Mouse (Mus musculus) forebrain, embryonic 11.5 days (tissue): ENCODE results near the gene Cxcl17. TPM values are rescaled to one million over a fixed set of nuclear protein-coding genes. Genes with fewer than 3 reads are reported as not detected.

Experiments used
- ATAC-seq: fragments of 200-750 bp; cut with Nextera tagmentation; replicated peaks from 2 replicates; pipeline ENCODE4 v1.8.0; 2017; ENCODE audit warnings: moderate TSS enrichment; ENCODE audit not compliant: low FRiP score
- DNase-seq: peaks from one replicate; pipeline ENCODE4 v3.0.0-alpha.2; 2017; ENCODE audit warnings: low spot score
- H3K27ac ChIP-seq: fragments of 300-500 bp; sonication (generic); 2 replicates; pipeline ENCODE4 v1.5.1; 2014; ENCODE audit warnings: low read depth, low read length
- H3K27me3 ChIP-seq: fragments of 300-500 bp; sonication (generic); 2 replicates; pipeline ENCODE4 v1.6.1; 2014; ENCODE audit warnings: mild to moderate bottlenecking, low read length, mixed read lengths; ENCODE audit not compliant: control insufficient read depth, insufficient read depth
- H3K36me3 ChIP-seq: fragments of 300-500 bp; sonication (generic); 2 replicates; pipeline ENCODE4 v1.6.1; 2014; ENCODE audit warnings: mild to moderate bottlenecking, low read length, moderate library complexity, mixed read lengths; ENCODE audit not compliant: control insufficient read depth, insufficient read depth
- H3K4me1 ChIP-seq: fragments of 300-500 bp; sonication (generic); replicated peaks from 2 replicates; pipeline ENCODE4 v1.6.1; 2014; ENCODE audit warnings: low read length, mixed read lengths; ENCODE audit not compliant: control insufficient read depth, insufficient read depth
- H3K4me2 ChIP-seq: fragments of 300-500 bp; sonication (generic); 2 replicates; pipeline ENCODE4 v1.6.1; 2014; ENCODE audit warnings: low read depth, mild to moderate bottlenecking, low read length, moderate library complexity, mixed read lengths; ENCODE audit not compliant: severe bottlenecking
- H3K4me3 ChIP-seq: fragments of 300-500 bp; sonication (generic); 2 replicates; pipeline ENCODE4 v1.5.1; 2014; ENCODE audit warnings: low read depth, low read length
- H3K9ac ChIP-seq: fragments of 300-500 bp; sonication (generic); 2 replicates; pipeline ENCODE4 v1.6.1; 2014; ENCODE audit warnings: low read length
- H3K9me3 ChIP-seq: fragments of 300-500 bp; sonication (generic); 2 replicates; pipeline ENCODE4 v1.6.1; 2016; ENCODE audit warnings: low read length, mixed read lengths; ENCODE audit not compliant: control insufficient read depth
- WGBS: fragments of 180-500 bp; shearing (Covaris S2); extraction: QIAGEN DNeasy Blood & Tissue Kit; methylation state at CpG from one replicate; pipeline ENCODE4 v1.1.7; 2014; 5-methylcytosine and 5-hydroxymethylcytosine counted together
- polyA plus RNA-seq: library from polyadenylated mRNA; unstranded; fragments of >200 nt; fragmentation: Nextera tagmentation; extraction: Ambion mirVana; gene quantifications from 2 replicates; pipeline ENCODE4 v1.2.1, GENCODE M21; 2014

Cxcl17 gene
- polyA plus RNA-seq, 1 experiment from 2014 or later: 0.69 TPM

DNA sequence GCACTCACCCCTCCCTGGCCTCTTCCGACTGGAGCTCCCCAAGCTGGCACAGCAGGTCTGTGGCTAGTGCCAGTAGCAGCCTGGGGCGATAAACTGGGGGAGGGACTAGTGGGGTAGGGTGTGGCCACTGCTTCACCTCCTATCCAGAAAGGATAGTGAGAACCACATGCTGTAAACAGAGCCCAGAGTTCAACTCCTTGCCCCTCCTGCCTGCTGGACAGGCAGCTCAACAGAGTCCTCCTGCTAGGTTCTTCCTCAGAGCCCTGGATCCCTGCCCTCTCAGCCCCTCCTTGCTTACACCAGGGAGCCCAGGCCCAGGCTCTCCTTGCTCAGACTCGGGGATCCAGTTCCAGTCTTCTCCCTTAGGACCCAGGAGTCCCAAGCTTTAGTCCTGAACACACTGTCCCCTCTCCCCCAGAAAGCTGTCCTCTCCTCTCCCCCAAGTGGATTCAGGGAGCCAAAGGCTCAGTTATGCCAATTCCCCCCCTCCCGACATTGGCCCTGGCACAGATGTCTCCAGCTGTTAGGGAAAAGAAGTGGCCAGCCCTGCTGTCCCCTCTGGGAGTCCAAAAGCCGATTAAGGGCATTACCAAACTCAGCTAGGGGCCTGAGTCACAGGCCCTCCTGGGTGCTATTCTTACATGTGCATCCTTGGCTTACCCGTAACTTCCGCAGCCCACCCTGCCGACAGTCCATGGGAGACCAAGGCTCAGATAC is 22.5 kb downstream of the Cxcl17 start:
- H3K4me2 ChIP-seq: no peak overlapping the region
- peaks cover 2% of the 10 kb centered on the region; the same call in 1 of the 2 replicates for H3K4me1 ChIP-seq
- H3K4me3 ChIP-seq: no peak overlapping the region
- WGBS: 41% methylated on average over 8 of the region's 8 CpGs
- H3K27me3 ChIP-seq: no peaks in the 10 kb centered on the region; the same call in 1 of the 2 replicates
- no peak for ATAC-seq
- H3K27ac ChIP-seq: no peak overlapping the region
- H3K9me3 ChIP-seq: no peaks in the 10 kb centered on the region
- no peak overlapping the region for H3K9ac ChIP-seq
- H3K36me3 ChIP-seq: no peaks in the 10 kb centered on the region; the same call in 1 of the 2 replicates
- DNase-seq: no peak

DNA sequence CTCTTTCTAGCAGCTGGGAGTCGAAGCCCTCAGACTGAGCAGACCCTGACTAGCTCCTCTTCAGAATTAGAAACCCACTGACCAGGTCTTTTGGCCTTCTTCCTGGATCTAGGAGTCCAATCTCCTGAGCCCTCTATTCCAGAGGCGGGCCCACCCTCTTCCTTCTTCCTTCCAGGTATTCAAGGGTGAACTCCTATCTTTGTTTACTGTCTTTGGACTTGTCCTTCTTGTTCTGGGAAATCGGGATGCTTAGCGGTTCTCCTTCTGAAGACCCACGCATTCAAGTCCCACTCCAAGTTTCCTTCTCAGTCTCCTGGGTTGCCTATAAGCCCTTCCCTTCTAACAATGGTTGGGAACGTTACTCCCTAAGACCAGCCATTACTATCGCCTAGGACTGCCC is 23.8 kb downstream of the Cxcl17 start:
- 76% methylated on average over 7 of the region's 7 CpGs for WGBS
- Histone ChIP-seq H3K4me1 (no peaks in the 10 kb centered on the region), H3K27me3 (no peaks in the 10 kb centered on the region), H3K9me3 (no peaks in the 10 kb centered on the region), H3K4me2 (no peak overlapping the region), H3K27ac (no peak overlapping the region), H3K4me3 (no peak overlapping the region), H3K9ac (no peak overlapping the region), H3K36me3 (no peaks in the 10 kb centered on the region; the same call in 1 of the 2 replicates)
- DNase-seq: no peak
- ATAC-seq: no peak

DNA sequence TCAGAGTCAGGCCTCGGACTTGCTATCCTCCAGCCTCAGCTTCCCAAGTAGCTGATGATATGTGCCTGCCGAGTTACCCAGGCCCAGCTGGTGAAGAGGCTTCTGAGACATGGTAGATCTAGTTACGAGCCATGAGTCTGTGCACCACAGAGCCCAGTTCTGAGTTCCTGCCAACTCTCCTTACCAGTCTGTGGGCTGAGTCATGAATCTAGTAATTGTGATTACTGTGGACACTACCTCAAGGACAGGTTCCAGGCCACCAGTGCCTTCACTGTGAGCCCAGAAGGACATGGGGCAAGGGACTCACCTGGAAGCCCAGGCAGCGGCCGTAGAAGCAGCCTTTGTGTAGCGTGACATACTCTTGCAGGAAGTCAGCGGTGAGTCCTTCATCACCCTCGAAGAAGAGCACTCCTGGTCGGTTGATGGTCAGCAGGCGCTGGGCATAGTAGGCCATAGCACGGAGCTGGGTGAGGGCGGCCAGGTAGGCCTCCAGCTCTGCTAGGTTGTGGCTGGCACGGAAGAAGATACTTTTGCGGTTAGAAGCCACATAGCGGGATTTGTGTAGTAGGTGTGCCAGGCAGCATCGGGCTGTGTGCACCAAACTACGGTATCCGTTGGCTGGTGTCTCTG is 24.8 kb downstream of the Cxcl17 start:
- Histone ChIP-seq H3K9ac (no peak overlapping the region), H3K4me3 (no peak overlapping the region), H3K36me3 (no peaks in the 10 kb centered on the region; the same call in 1 of the 2 replicates), H3K9me3 (no peaks in the 10 kb centered on the region), H3K27me3 (no peaks in the 10 kb centered on the region), H3K4me2 (no peak overlapping the region), H3K27ac (no peak overlapping the region), H3K4me1 (no peaks in the 10 kb centered on the region)
- DNase-seq (no peak), ATAC-seq (no peak)
- 93% methylated on average over 18 of the region's 18 CpGs for WGBS

DNA sequence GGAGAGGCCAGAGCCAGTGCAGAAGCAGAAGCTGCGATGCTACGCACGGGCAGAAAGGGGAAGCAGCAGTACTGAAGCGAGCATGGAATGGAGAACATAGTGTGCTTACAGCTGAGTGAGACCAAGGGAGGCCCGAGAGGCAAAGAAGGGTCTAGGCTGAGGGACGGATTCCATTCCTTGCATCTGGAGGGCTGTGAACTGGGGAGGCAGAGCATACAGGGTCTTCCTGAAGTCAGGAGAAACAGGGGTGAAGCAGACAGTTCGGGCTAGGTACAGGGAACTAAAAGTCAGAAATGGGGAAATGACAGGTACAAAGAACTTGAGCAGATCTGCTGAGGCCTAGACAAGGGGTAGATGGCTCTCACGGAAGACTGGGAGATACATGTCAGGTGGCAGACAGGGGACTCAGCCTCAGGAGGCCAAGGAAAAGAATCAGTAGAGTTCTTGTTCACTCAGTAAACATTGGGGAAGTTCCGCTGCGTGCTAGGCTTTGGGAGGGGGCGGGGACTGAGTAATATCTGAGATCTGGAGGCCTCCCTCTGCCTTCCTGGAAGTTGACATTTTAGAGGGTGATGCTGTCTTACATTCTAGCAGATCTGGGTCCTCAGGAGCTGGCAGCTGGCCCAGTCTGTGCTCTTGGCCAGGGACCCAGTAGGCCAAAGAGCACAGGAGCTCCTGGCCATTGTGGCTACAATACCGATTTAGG is 26.7 kb downstream of the Cxcl17 start:
- WGBS: 93% methylated on average over 12 of the region's 12 CpGs
- no peak overlapping the region for H3K9ac ChIP-seq

DNA sequence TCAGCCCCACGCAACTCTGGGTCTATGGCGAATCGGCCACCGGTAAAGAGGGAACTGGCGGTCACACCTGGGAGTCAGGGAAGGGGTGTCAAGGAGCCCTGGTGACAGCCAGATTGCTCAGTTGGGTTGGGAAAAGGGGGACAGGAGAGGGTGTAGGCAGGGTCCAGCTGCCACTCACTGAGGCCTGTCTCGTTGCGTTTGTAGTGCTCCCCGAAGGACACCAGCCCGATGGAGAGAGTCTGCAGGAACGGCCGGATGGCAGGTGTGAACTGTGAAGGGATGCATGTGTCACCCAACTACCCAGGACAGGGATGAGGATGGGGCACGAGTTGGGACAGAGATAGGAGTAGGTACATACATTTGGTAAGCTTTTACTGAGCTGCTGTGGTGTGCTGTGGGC is 27.4 kb downstream of the Cxcl17 start:
- no peak overlapping the region for H3K4me2 ChIP-seq
- H3K9ac ChIP-seq: no peak overlapping the region
- 94% methylated on average over 12 of the region's 12 CpGs for WGBS
- H3K27ac ChIP-seq: no peak overlapping the region
- no peak overlapping the region for H3K4me3 ChIP-seq
- 0 out of 2 replicates have a peak, but pooled peaks cover 2% of the 10 kb centered on the region for H3K4me1 ChIP-seq
- ATAC-seq (no peak), DNase-seq (no peak)
- no peaks in the 10 kb centered on the region; the same call in 1 of the 2 replicates for H3K36me3 ChIP-seq
- no peaks in the 10 kb centered on the region for H3K9me3 ChIP-seq
- peaks cover 3% of the 10 kb centered on the region for H3K27me3 ChIP-seq

More for the DNA sequence above, 26.7 kb downstream of the Cxcl17 start:
- Histone ChIP-seq H3K27ac (no peak overlapping the region), H3K4me3 (no peak overlapping the region), H3K9me3 (no peaks in the 10 kb centered on the region), H3K4me1 (no peaks in the 10 kb centered on the region), H3K27me3 (no peaks in the 10 kb centered on the region; the same call in 1 of the 2 replicates), H3K4me2 (no peak overlapping the region), H3K36me3 (no peaks in the 10 kb centered on the region; the same call in 1 of the 2 replicates)
- no peak for DNase-seq
- no peak for ATAC-seq

DNA sequence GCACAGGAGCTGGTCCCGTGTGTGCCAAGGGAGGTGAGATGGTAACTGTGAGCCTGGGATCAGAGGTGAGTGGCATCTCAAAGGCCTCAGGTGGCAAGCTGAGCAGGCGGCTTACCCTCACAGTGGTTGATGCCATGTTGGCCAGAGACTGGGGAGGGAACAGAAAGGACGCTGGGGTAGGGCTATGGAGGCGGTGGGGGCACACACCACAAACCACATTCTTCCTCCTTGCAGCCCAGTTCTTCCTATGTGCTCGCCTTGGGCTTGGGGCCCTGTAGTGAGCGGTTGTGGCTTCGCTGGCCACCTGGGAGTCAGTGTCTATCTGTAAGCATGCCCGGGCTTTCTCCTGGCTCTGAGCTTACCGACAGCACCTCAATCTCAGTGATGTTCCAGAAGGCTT is 27.9 kb downstream of the Cxcl17 start:
- H3K9me3 ChIP-seq: no peaks in the 10 kb centered on the region
- H3K4me1 ChIP-seq: peaks cover 5% of the 10 kb centered on the region; the same call in 1 of the 2 replicates
- H3K36me3 ChIP-seq: no peaks in the 10 kb centered on the region; the same call in 1 of the 2 replicates
- no peak overlapping the region for H3K27ac ChIP-seq
- no peak for ATAC-seq
- H3K27me3 ChIP-seq: peaks cover 3% of the 10 kb centered on the region
- 88% methylated on average over 9 of the region's 9 CpGs for WGBS
- no peak overlapping the region for H3K4me2 ChIP-seq
- no peak overlapping the region for H3K9ac ChIP-seq
- H3K4me3 ChIP-seq: no peak overlapping the region
- no peak for DNase-seq

DNA sequence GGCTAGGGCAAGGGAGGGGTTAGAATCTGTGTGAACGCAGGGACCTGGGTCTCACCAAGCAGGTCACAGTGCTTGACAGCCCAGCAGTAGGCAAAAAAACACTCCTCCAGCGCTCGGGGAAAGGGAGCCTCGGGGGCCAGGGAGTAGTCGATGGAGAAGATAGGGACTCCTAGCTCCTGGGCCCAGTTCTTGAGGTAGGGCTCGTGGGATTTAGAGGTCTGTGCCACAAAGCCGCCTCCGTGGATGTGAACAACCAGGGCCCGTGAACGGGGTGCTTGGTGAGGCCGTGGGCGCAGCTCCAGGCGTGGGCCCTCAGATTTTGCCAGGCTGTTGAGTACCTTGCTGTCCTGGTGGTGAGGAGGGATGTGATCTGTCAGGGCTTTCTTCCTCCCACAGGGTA is 28.4 kb downstream of the Cxcl17 start:
- Histone ChIP-seq H3K27me3 (peaks cover 3% of the 10 kb centered on the region), H3K27ac (no peak overlapping the region), H3K4me1 (peaks cover 8% of the 10 kb centered on the region; the same call in 1 of the 2 replicates), H3K36me3 (no peaks in the 10 kb centered on the region; the same call in 1 of the 2 replicates), H3K4me2 (no peak overlapping the region), H3K9me3 (no peaks in the 10 kb centered on the region), H3K9ac (no peak overlapping the region), H3K4me3 (no peak overlapping the region)
- DNase-seq: no peak
- no peak for ATAC-seq
- WGBS: 91% methylated on average over 13 of the region's 13 CpGs

DNA sequence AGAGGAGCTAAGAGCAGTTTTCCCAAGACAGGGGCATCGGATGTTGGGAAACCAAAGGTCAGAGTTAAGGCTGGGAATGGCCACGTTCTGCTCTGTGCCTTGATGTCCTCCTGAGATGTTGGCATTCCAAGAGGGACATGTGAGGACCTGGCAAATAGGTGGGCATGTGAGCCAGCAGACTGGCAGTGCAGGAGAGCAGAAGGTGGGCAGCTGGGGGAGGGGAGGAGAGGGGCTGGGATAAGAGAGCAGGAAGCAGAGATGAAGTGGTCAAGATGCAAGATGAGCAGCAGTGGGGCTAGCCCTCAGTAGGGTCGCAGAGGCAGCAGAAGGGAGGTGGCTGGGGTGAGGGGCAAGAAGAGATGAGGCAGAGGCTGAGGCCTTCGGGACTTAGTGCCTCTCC is 28.8 kb downstream of the Cxcl17 start:
- no peak overlapping the region for H3K27ac ChIP-seq
- no peak for ATAC-seq

More for the DNA sequence above, 28.8 kb downstream of the Cxcl17 start:
- Histone ChIP-seq H3K27me3 (peaks cover 3% of the 10 kb centered on the region), H3K9ac (no peak overlapping the region), H3K36me3 (no peaks in the 10 kb centered on the region; the same call in 1 of the 2 replicates), H3K4me3 (no peak overlapping the region), H3K9me3 (no peaks in the 10 kb centered on the region), H3K4me2 (no peak overlapping the region), H3K4me1 (peaks cover 8% of the 10 kb centered on the region; the same call in 1 of the 2 replicates)
- 80% methylated on average over 4 of the region's 4 CpGs for WGBS
- no peak for DNase-seq
